Mouse (Mus musculus) thymus, adult 2 months (tissue): ENCODE data around the gene Hnf4a.

Experiments
- CTCF ChIP-seq: fragments of 200-500 bp; IDR thresholded peaks from 2 replicates; pipeline ENCODE4 v1.5.1; 2012; ENCODE audit warnings: mild to moderate bottlenecking, control low read depth, low read length, moderate library complexity, borderline replicate concordance; ENCODE audit not compliant: control insufficient read depth, poor library complexity, insufficient read depth; ENCODE audit errors: extremely low read depth
- POLR2A ChIP-seq: fragments of 200-500 bp; IDR thresholded peaks from 2 replicates; pipeline ENCODE4 v1.6.1; 2012; ENCODE audit warnings: mild to moderate bottlenecking, low read length, control low read depth, moderate library complexity; ENCODE audit not compliant: control insufficient read depth, poor library complexity, insufficient read depth; ENCODE audit errors: extremely low read depth

DNA sequence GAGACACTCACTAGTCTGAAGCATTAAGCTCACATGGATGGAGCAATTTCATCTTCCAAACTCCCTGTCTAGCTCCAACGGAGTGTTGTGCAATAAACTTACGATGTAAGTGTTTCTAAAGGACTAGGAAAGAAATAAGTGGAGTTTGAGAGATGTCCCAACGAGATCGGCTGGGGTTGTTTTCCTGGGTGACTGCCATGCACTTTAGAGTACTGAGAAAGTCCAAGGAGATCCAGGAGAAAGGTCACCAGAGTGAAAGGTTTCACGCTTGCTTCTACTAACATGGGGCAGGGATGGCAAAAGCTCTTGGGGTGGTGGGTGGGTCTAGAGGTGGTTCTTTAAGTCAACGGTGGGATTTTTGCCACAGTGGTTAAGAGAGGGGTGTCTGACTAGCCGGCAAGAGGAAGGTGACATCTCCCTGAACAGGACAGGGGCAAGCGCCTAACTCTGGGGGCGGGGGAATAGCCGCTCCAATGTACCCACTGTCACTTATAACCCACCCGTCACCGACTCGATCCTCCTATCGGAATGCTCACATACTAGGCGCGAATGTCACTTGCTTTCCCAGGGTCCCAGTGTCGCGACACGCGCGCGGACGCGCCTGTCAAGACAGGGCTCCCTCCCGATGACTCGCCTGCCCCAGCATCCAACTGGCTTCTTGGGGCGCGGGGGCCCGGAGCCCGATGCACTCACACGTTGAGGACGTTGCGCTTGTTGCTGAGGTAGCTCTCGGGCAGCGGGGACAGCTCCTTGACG, 34.7 kb upstream of the Hnf4a start:
- TF ChIP-seq POLR2A = no peak
- no peak for TF ChIP-seq CTCF
